Mouse (Mus musculus): ENCODE measurements around the gene Tex13c3.
"Not testable (repeated sequence)": the region's sequence is repeated elsewhere in the genome, so short reads cannot be mapped to it uniquely, and the experiment has no call there.

Tex13c3 gene

GRCm38 (mm10) chrX:19481219-19481618, at the start of gene Tex13c3:
Tex13c3 (minus strand) TSS chrX:19481319.
- not testable (repeated sequence) for DNase-seq (ENCODE audit: low spot score)

GRCm38 (mm10) chrX:19489731-19490130, 8.6 kb upstream of the Tex13c3 start:
- DNase-seq (ENCODE audit: low spot score), result no peak
